Mouse (Mus musculus) retina, adult 2 months (tissue): Measurements from ENCODE around the gene Mtcl1.

ENCODE experiments used
- DNase-seq: peaks from one replicate; pipeline ENCODE4 v3.0.0-alpha.2; 2012; ENCODE audit warnings: low read depth, low spot score

Mtcl1 gene

DNA sequence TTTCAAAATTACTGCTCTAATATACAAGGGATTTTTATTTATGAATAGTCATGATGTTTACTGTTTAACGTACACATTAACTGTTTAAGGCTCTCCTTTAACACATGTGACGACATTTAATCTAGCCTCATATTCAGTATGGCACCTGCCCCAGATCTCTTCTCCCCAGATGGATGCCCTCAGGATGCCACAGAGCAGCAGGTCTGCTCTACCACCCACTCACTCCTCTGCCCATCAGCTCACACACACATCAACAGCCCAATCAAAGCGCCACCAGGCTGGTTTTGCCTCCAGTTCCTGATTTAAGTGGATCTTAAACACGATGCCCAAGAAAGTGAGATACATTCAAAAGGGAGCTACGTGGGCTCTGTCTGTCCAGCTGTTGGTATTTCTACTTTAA is 41.1 kb downstream of the Mtcl1 start:
- DNase-seq, result no peak

GRCm38 (mm10) chr17:66407833-66408232 is 41.7 kb downstream of the Mtcl1 start:
- no peak for DNase-seq

- no peak for DNase-seq
These were observed 43.9 kb downstream of the Mtcl1 start for GRCm38 (mm10) chr17:66405601-66406000.

- no peak for DNase-seq
These were observed 44.5 kb downstream of the Mtcl1 start for GRCm38 (mm10) chr17:66404883-66405590.

DNA sequence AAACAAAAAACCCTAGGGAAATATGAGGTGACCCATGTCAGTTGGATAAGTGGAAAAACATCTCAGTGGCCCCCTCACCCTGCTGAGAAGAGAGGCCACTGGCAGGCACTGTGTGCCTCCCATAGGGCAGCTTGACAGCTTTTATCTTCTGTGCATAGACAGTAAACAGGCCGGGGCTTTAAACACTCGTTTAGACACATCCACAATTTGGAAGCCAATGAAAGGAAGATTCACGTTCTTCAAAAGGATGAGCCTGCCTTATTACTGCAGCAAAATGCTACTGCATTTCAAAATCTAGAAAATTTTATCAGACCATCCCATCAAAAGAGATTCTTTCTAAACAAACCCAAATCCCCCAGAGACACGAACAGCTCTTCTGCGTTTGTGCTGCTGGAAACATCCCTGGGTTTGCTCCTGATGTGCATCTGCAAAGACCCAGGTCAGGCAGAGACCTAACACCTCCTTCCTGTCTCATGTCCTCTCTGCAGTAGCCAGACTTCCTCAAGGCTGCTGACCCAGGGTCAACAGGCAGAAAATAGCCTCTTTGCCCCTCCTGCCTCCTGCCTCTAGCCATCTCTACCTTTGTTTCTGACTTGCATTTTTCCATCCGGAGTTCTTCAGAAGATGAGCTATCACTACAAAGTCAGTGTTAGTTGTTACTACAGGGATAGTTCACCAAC is 46.6 kb downstream of the Mtcl1 start:
- no peak for DNase-seq

GRCm38 (mm10) chr17:66401596-66402265 is 47.8 kb downstream of the Mtcl1 start:
- no peak for DNase-seq

DNA sequence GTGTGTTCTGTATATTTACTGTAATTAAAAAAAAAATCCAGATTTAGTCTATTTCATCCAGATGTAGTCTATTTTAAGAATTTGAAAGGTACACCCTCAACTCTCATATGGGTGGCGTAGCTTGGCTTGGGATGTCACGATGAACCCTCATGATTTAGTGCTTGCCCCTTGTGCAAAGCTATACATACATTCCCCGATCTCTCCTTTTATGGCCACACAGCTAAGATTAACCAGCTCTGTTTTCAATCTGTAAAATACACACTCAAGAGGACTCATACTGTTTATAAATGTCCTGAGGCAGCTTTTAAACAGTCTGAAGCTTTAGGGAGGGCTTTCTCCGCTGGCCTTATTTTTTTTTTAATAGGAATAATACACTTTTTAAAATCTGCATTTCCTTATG is 49.8 kb downstream of the Mtcl1 start:
- DNase-seq, result no peak

- no peak for DNase-seq
These were observed 55.0 kb downstream of the Mtcl1 start for GRCm38 (mm10) chr17:66394571-66394970.

- no peak for DNase-seq
These were observed 61.2 kb downstream of the Mtcl1 start for GRCm38 (mm10) chr17:66388307-66388706.

- DNase-seq, result no peak
These were observed 68.2 kb downstream of the Mtcl1 start for GRCm38 (mm10) chr17:66381338-66381737.

GRCm38 (mm10) chr17:66379900-66380857 is 69.4 kb downstream of the Mtcl1 start:
- DNase-seq, result no peak

DNA sequence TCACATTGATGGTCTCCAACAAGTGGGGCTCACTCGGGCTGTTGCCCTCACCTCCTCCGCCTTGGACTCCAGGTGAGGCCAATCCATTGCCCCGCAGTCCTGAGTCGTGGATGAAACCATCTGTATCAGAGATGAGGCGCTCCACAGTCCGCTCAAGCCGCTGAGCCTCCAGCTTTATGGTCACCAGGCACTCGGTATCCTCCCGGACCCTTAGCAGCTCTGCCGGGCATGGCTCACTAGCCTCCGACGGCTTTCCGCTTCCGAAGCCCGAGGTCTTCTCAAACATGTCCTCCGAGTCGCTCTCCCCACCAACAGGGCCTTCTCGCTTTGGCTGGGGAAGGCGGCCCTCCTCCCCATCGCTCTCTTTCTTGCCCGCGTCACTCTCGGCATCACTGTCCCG is 70.2 kb downstream of the Mtcl1 start:
- DNase-seq, result no peak

DNA sequence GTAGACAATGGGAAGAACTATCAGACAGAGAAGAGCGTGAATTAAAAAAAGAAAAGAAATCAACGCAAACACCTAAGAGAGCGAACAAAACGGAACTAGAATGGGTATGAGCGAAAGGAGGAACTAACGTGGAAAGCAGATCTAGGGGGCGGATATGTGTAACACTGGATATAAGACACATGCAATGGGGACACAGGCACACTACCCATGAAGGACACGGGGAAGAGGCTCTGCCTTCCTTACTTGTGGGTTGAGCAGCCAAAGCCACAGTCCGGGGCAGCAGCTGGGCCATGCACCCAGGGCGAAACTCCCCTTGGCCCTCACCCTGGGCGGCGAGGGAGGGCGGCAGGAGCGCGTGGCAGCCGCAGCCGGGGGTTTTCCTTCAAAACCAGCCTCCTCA is 71.4 kb downstream of the Mtcl1 start:
- DNase-seq, result no peak

DNA sequence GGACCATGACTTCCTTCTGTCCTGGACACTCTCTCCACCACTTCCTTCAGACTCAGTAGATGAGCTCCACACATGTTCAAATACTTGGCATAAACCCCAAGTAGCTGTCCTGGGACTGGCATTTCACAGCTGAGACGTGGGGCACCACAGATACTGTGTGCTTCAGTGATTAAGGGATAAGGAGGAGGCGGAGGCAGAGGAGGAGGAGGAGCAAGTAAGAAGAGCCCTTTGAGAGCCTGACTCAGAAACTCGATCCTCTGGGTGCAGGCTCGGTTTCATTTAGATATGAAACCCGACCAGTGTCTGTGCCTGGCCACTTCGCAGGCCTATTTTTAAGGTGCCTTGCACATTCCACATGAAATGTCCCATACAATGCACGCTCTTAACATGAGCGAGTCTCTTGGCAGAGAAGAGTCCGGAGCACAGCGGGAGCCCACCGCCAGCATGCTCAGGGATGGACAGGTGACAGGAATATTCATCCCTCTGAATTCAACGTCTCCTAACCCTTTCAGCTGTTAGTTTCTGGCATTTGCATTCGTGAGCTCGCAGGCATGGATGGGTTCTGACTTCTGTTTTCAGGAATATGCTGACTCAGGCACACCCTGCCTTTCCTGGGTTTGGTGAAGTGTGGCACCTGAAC is 74.8 kb downstream of the Mtcl1 start:
- DNase-seq, result no peak

DNA sequence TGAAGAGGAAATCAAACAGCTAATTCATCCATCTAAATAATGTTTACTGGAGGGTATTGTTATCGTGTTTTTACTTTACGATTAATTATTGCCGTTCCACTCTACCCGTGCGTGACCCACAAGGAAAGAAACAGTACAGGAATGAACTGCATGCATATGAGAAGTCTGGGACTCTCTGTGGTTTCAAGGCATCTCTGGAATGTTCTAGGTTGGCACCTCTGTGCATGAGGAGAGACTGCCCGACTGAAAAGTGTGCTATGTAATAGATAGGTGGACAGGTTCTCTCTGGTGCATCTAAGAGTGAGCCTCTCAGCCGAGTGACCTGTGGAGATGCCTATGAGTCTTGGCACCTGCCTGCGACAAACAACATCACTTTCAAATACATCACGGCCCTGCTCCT is 78.7 kb downstream of the Mtcl1 start:
- DNase-seq, result no peak

DNA sequence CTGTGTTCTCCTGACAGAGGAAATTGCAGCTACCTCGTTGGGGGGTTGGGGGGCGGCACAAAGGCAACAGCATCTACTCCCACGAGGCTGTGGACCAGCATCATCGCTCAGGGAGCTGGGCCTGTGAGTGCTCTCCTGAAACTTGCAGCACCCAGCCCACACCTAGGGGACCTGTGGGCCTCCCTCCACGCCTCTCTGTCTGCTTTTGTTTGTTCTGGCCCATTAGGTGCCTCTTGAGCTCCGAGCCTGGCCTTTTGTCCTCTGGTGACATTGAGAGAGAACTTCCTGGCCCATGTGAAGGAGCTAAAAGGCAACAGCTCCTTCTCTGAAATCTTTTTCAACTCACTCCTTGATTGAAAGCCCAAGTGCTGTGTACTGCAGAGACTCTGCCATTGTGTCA is 79.8 kb downstream of the Mtcl1 start:
- no peak for DNase-seq

GRCm38 (mm10) chr17:66368127-66368526 is 81.4 kb downstream of the Mtcl1 start:
- no peak for DNase-seq

DNA sequence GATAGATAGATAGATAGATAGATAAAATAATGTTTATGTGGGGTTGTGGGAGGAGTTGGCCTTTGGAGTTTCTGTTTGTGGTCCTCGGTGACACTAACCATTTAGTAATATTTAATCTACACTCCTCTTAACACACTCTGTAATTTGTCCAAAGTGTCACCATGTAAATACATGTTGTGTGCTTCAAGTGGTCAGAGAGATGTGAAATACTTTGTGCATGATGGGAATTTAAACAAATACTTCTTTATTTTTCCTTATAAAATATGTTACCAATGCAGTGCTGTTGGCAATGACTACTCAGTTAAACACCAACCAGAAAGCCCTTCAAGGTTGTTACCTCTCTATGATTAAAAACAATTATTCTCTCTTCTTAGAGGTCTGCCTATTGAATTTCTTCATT is 83.9 kb downstream of the Mtcl1 start:
- no peak for DNase-seq

- no peak for DNase-seq
These were observed 84.3 kb downstream of the Mtcl1 start for GRCm38 (mm10) chr17:66365293-66365642.

DNA sequence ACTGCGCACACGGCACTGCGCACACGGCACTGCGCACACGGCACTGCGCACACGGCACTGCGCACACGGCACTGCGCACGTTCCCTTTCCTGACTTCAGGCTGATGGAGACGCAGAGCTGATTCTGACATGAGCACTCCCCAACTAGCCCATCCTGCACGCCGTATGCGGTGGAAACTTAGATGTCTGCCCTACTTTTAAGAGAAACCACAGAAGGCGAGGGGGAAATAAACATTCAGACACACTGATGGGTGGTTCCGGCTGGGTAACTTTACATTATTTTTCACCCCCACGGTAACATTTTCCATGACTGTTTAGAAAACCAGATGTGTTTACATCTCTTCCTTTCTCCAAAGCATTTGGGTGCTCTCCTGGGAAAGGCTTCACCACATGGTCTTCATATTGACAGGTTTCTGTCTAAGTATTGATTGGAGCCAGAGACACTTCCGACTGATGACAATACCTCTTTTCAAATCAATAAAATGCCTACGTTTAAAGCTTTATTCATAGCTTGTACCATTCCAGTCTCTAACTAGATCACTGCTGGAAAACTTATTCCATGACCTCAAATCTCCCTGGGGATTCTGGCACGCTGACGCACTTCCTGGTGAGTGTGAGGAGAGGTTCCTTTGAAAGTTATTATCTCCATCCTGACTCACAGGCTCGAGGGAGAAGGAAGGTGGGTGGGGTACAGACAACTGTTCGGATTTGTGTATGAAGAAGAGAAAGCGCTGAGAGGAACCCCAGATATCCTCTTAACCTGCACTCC is 84.8 kb downstream of the Mtcl1 start:
- no peak for DNase-seq
